Mouse (Mus musculus) stomach, postnatal 0 days (tissue): Measurements from ENCODE around the gene Ptpn14.

Experiments
- CTCF ChIP-seq: IDR thresholded peaks from 2 replicates; pipeline ENCODE4 v1.5.1; 2016; ENCODE audit warnings: antibody characterized with exemption, low read depth, mild to moderate bottlenecking, moderate library complexity
- EP300 ChIP-seq: optimal IDR thresholded peaks from 2 replicates; pipeline ENCODE3; 2016; ENCODE audit warnings: antibody characterized with exemption

- TF ChIP-seq CTCF, result no peak
- TF ChIP-seq EP300, result no peak
Observed at GRCm38 (mm10) chr1:189871625-189872024, 143.6 kb downstream of the Ptpn14 start.
